Mouse (Mus musculus) gastrocnemius, adult 2 months (tissue): ENCODE measurements at regions not wholly inside any gene's neighbourhood (a gene's known extent, or its start where the extent isn't known, plus 50 kb on each side); places are given as distances from the start of the nearest gene placed in this dataset.

ENCODE experiments used
- DNase-seq: peaks from one replicate; pipeline ENCODE4 v3.0.0; 2022
- H3K27ac ChIP-seq: fragments of 200-600 bp; 2 replicates; pipeline ENCODE4 v1.8.1; 2022; ENCODE audit warnings: mild to moderate bottlenecking
- H3K4me3 ChIP-seq: fragments of 200-600 bp; 2 replicates; pipeline ENCODE4 v1.8.1; 2022; ENCODE audit warnings: mild to moderate bottlenecking, moderate library complexity
- CTCF ChIP-seq: fragments of 200-600 bp; IDR thresholded peaks from 2 replicates; pipeline ENCODE4 v1.8.1; 2022; ENCODE audit warnings: antibody characterized with exemption, mild to moderate bottlenecking, moderate library complexity
- intact Hi-C: fragments of 180-260 bp; cut with DNase I; formaldehyde crosslinking; loops from one replicate; pipeline ENCODE4 v1.15.1; 2025

GRCm38 (mm10) chr4:80691774-80692485 lies 142.0 kb upstream of the Tyrp1 start:
- H3K4me3 ChIP-seq: no peak overlapping the region
- no peak for DNase-seq
- TF ChIP-seq CTCF: no peak
- H3K27ac ChIP-seq: no peak overlapping the region
- intact Hi-C loops: no loop called here

- intact Hi-C loops: no loop called here
- Histone ChIP-seq H3K4me3 (no peak overlapping the region), H3K27ac (no peak overlapping the region)
- DNase-seq: no peak
- no peak for TF ChIP-seq CTCF
Measured at GRCm38 (mm10) chr4:80712698-80713097, 121.2 kb upstream of the Tyrp1 start.

- TF ChIP-seq CTCF: no peak
- H3K27ac ChIP-seq: no peak overlapping the region
- no peak for DNase-seq
- intact Hi-C loops: no loop called here
- H3K4me3 ChIP-seq: no peak overlapping the region
Measured at GRCm38 (mm10) chr4:80744975-80745734, 88.8 kb upstream of the Tyrp1 start.

GRCm38 (mm10) chr4:80752259-80752658 lies 81.7 kb upstream of the Tyrp1 start:
- Histone ChIP-seq H3K27ac (no peak overlapping the region), H3K4me3 (no peak overlapping the region)
- TF ChIP-seq CTCF: no peak
- intact Hi-C loops: no loop called here
- DNase-seq: no peak

- intact Hi-C loops: no loop called here
Measured at GRCm38 (mm10) chr4:80756114-80756513, 77.8 kb upstream of the Tyrp1 start.

GRCm38 (mm10) chr4:80764024-80764423 lies 69.9 kb upstream of the Tyrp1 start:
- Histone ChIP-seq H3K27ac (no peak overlapping the region), H3K4me3 (no peak overlapping the region)
- TF ChIP-seq CTCF: no peak
- intact Hi-C loops: no loop called here
- DNase-seq: no peak

More at GRCm38 (mm10) chr4:80756114-80756513, 77.8 kb upstream of the Tyrp1 start:
- H3K4me3 ChIP-seq: no peak overlapping the region
- TF ChIP-seq CTCF: no peak
- no peak for DNase-seq
- no peak overlapping the region for H3K27ac ChIP-seq

- DNase-seq: no peak
- Histone ChIP-seq H3K27ac (no peak overlapping the region), H3K4me3 (no peak overlapping the region)
- intact Hi-C loops: no loop called here
- peak; percentile 63 for TF ChIP-seq CTCF
Measured at GRCm38 (mm10) chr4:80765781-80766180, 68.1 kb upstream of the Tyrp1 start.

- intact Hi-C loops: no loop called here
- TF ChIP-seq CTCF: no peak
- no peak for DNase-seq
Measured at GRCm38 (mm10) chr4:80767447-80767846, 66.5 kb upstream of the Tyrp1 start.

More at GRCm38 (mm10) chr4:80767447-80767846, 66.5 kb upstream of the Tyrp1 start:
- Histone ChIP-seq H3K27ac (no peak overlapping the region), H3K4me3 (no peak overlapping the region)
